Mouse (Mus musculus) spleen, adult 2 months (tissue): ENCODE measurements around the gene Olfml2a.

Experiments used
- CTCF ChIP-seq: fragments of 200-500 bp; IDR thresholded peaks from 2 replicates; pipeline ENCODE4 v1.5.1; 2011; ENCODE audit warnings: mild to moderate bottlenecking, inconsistent platforms; ENCODE audit not compliant: insufficient read depth, insufficient read length, insufficient replicate concordance; ENCODE audit errors: extremely low read depth
- POLR2A ChIP-seq: fragments of 200-500 bp; IDR thresholded peaks from 2 replicates; pipeline ENCODE4 v1.6.1; 2011; ENCODE audit warnings: low read depth, low read length, inconsistent platforms

DNA sequence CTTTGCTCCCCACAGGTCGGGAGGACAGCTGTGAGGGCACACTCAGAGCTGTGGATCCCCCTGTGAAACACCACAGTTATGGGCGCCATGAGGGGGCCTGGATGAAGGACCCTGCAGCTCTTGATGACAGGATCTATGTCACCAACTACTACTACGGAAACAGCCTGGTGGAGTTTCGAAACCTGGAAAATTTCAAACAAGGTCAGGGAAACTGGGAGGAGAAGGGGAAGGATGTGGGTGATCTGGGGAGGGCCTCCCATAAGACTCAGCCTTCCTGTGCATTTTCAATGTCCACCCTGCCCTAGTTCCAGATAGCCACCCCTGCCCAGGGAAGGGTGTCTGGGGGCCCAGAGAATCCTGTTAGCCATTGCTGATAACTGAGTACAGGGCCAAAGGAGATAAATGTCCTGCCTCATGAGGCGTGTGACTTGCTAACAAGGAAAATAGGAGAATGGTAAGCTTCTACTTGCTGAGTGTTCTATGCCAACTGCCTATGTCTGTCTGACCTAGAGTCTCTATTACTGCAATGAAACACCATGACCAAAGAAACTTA, 26.0 kb downstream of the Olfml2a start:
- TF ChIP-seq POLR2A = no peak
- TF ChIP-seq CTCF = no peak
